Mouse (Mus musculus): ENCODE data around the gene Ern2.

GRCm38 (mm10) chr7:122138190-122138589 lies 47.8 kb downstream of the Ern2 start:
- TF ChIP-seq CTCF (IDR thresholded peaks at IDR 0.05; ENCODE audit: low read depth) (no peak), EP300 (IDR thresholded peaks at IDR 0.05; ENCODE audit: low read depth) (no peak)
